Mouse (Mus musculus) CH12F3 (cell line): ENCODE measurements around the gene Smim26.

Experiments
- in situ Hi-C: fragments of 300-500 bp; cut with MboI; formaldehyde crosslinking; loops from 2 replicates; pipeline ENCODE4 v1.14.3; 2020; ENCODE audit warnings: low sequenced_read_pairs

Gene Smim26

GRCm38 (mm10) chr2:144635644-144636320, 41.9 kb downstream of the Smim26 start:
- in situ Hi-C loops: loop anchor here (25.0 kb wide), 2 partner anchors 477 to 952 kb away; no protein-coding TSS in a partner anchor

- in situ Hi-C loops: loop anchor here (25.0 kb wide), 2 partner anchors 475 to 950 kb away; no protein-coding TSS in a partner anchor
Measured at GRCm38 (mm10) chr2:144637204-144637603, 43.4 kb downstream of the Smim26 start.

- in situ Hi-C loops: loop anchor here (25.0 kb wide), 2 partner anchors 474 to 949 kb away; no protein-coding TSS in a partner anchor
Measured at GRCm38 (mm10) chr2:144637671-144638395, 44.0 kb downstream of the Smim26 start.

GRCm38 (mm10) chr2:144638719-144639118, 44.9 kb downstream of the Smim26 start:
- in situ Hi-C loops: loop anchor here (25.0 kb wide), 2 partner anchors 474 to 949 kb away; no protein-coding TSS in a partner anchor

- in situ Hi-C loops: loop anchor here (25.0 kb wide), 2 partner anchors 472 to 947 kb away; no protein-coding TSS in a partner anchor
Measured at GRCm38 (mm10) chr2:144640101-144640500, 46.2 kb downstream of the Smim26 start.

GRCm38 (mm10) chr2:144641991-144642390, 48.1 kb downstream of the Smim26 start:
- in situ Hi-C loops: loop anchor here (25.0 kb wide), 2 partner anchors 470 to 945 kb away; no protein-coding TSS in a partner anchor
